Mouse (Mus musculus) cerebellum, postnatal 25 days (tissue): Measurements from ENCODE around the gene Prss22.

Experiments
- DNase-seq, 2 experiments: peaks; one replicate each; pipeline ENCODE4 v3.0.0; 2021; ENCODE audit warnings: mixed read lengths in 2 of 2

Gene Prss22

GRCm38 (mm10) chr17:23997901-23998300 is at the start of gene Prss22:
Gene Prss22, minus strand, starts transcription at chr17:23998100.
- no peak for DNase-seq

GRCm38 (mm10) chr17:24046026-24046425 is 48.1 kb upstream of the Prss22 start:
- DNase-seq: no peak

GRCm38 (mm10) chr17:24045608-24046007 is 47.7 kb upstream of the Prss22 start:
- no peak for DNase-seq

GRCm38 (mm10) chr17:24044482-24044881 is 46.6 kb upstream of the Prss22 start:
- no peak for DNase-seq

- no peak for DNase-seq
Observed at GRCm38 (mm10) chr17:24037844-24038243, 39.9 kb upstream of the Prss22 start, which contains the start of gene Prss27. Gene Prss27, plus strand, starts transcription at chr17:24038144.

- DNase-seq: no peak
Observed at GRCm38 (mm10) chr17:24037360-24037759, 39.5 kb upstream of the Prss22 start.

GRCm38 (mm10) chr17:24036954-24037353 is 39.1 kb upstream of the Prss22 start:
- DNase-seq: no peak

GRCm38 (mm10) chr17:24035087-24035486 is 37.2 kb upstream of the Prss22 start:
- DNase-seq: no peak

GRCm38 (mm10) chr17:24030551-24030950 is 32.7 kb upstream of the Prss22 start:
- DNase-seq: no peak

GRCm38 (mm10) chr17:24029477-24029876 is 31.6 kb upstream of the Prss22 start:
- DNase-seq: no peak

- no peak for DNase-seq
Observed at GRCm38 (mm10) chr17:24021375-24022199, 23.7 kb upstream of the Prss22 start.

- DNase-seq: no peak
Observed at GRCm38 (mm10) chr17:24020696-24021095, 22.8 kb upstream of the Prss22 start.

- DNase-seq: peak in 1 of 2 experiments; percentile 48
Observed at GRCm38 (mm10) chr17:24015727-24016126, 17.8 kb upstream of the Prss22 start.

GRCm38 (mm10) chr17:24014433-24014965 is 16.6 kb upstream of the Prss22 start:
- DNase-seq: no peak

GRCm38 (mm10) chr17:24012921-24013320 is 15.0 kb upstream of the Prss22 start:
- DNase-seq: no peak

- DNase-seq: no peak
Observed at GRCm38 (mm10) chr17:24009617-24010016, 11.7 kb upstream of the Prss22 start.

- DNase-seq: no peak
Observed at GRCm38 (mm10) chr17:24008105-24008504, 10.2 kb upstream of the Prss22 start.

- no peak for DNase-seq
Observed at GRCm38 (mm10) chr17:24007391-24007790, 9.5 kb upstream of the Prss22 start.

GRCm38 (mm10) chr17:24006930-24007329 is 9.0 kb upstream of the Prss22 start:
- DNase-seq: no peak

GRCm38 (mm10) chr17:24005049-24005448 is 7.1 kb upstream of the Prss22 start:
- no peak for DNase-seq

- peak; percentile 54 to 73 for DNase-seq
Observed at GRCm38 (mm10) chr17:24004071-24004665, 6.3 kb upstream of the Prss22 start.

- peak in 1 of 2 experiments; percentile 43 for DNase-seq
Observed at GRCm38 (mm10) chr17:24000404-24000803, 2.5 kb upstream of the Prss22 start.

- DNase-seq: peak in 1 of 2 experiments; percentile 31
Observed at GRCm38 (mm10) chr17:23998383-23998782, 483 bp upstream of the Prss22 start.

- no peak for DNase-seq
Observed at GRCm38 (mm10) chr17:23995421-23995820, 2.5 kb downstream of the Prss22 start.
